Mouse (Mus musculus): Measurements from ENCODE around the gene Vmn1r1. TPM values are rescaled to one million over a fixed set of nuclear protein-coding genes. Genes with fewer than 3 reads are reported as not detected.

Gene Vmn1r1
- polyA plus RNA-seq, 1 experiment from 2014 or later: not detected

GRCm38 (mm10) chr1:182157734-182158133, 6.6 kb downstream of the Vmn1r1 start:
- no peak overlapping the region for H3K4me2 ChIP-seq
- WGBS: 60% methylated on average over 4 of the region's 4 CpGs
- ATAC-seq (ENCODE audit: low read depth): no peak
- H3K4me1 ChIP-seq (replicated peaks): no peaks in the 10 kb centered on the region
- no peak overlapping the region for H3K9ac ChIP-seq
- no peaks in the 10 kb centered on the region for H3K9me3 ChIP-seq
- no peak overlapping the region for H3K27ac ChIP-seq (replicated peaks)
- no peaks in the 10 kb centered on the region for H3K36me3 ChIP-seq
- H3K27me3 ChIP-seq: no peaks in the 10 kb centered on the region
- no peak overlapping the region for H3K4me3 ChIP-seq

GRCm38 (mm10) chr1:182149966-182150365, 14.3 kb downstream of the Vmn1r1 start:
- 87% methylated on average over 2 of the region's 2 CpGs for WGBS
- ATAC-seq (ENCODE audit: low read depth): no peak

GRCm38 (mm10) chr1:182148864-182149514, 15.3 kb downstream of the Vmn1r1 start:
- Histone ChIP-seq H3K4me2 (no peak overlapping the region), H3K36me3 (no peaks in the 10 kb centered on the region), H3K4me1 (replicated peaks) (no peaks in the 10 kb centered on the region), H3K9me3 (no peaks in the 10 kb centered on the region), H3K4me3 (no peak overlapping the region), H3K9ac (no peak overlapping the region), H3K27ac (replicated peaks) (no peak overlapping the region), H3K27me3 (no peaks in the 10 kb centered on the region)
- 86% methylated on average over 7 of the region's 7 CpGs for WGBS
- no peak for ATAC-seq (ENCODE audit: low read depth)

More at GRCm38 (mm10) chr1:182149966-182150365, 14.3 kb downstream of the Vmn1r1 start:
- H3K9me3 ChIP-seq: no peaks in the 10 kb centered on the region
- no peak overlapping the region for H3K27ac ChIP-seq (replicated peaks)
- no peaks in the 10 kb centered on the region for H3K27me3 ChIP-seq
- H3K4me2 ChIP-seq: no peak overlapping the region
- H3K4me3 ChIP-seq: no peak overlapping the region
- H3K4me1 ChIP-seq (replicated peaks): no peaks in the 10 kb centered on the region
- no peak overlapping the region for H3K9ac ChIP-seq
- no peaks in the 10 kb centered on the region for H3K36me3 ChIP-seq

GRCm38 (mm10) chr1:182145546-182145945, 18.7 kb downstream of the Vmn1r1 start:
- Histone ChIP-seq H3K9ac (no peak overlapping the region), H3K4me3 (no peak overlapping the region), H3K36me3 (no peaks in the 10 kb centered on the region), H3K27ac (replicated peaks) (no peak overlapping the region), H3K4me2 (no peak overlapping the region), H3K9me3 (no peaks in the 10 kb centered on the region), H3K27me3 (no peaks in the 10 kb centered on the region), H3K4me1 (replicated peaks) (no peaks in the 10 kb centered on the region)
- WGBS: 46% methylated on average over 5 of the region's 5 CpGs
- ATAC-seq (ENCODE audit: low read depth): no peak

GRCm38 (mm10) chr1:182143288-182143687, 21.0 kb downstream of the Vmn1r1 start:
- H3K4me3 ChIP-seq: no peak overlapping the region
- H3K4me2 ChIP-seq: no peak overlapping the region
- H3K36me3 ChIP-seq: no peaks in the 10 kb centered on the region
- ATAC-seq (ENCODE audit: low read depth): no peak
- H3K4me1 ChIP-seq (replicated peaks): no peaks in the 10 kb centered on the region
- H3K9ac ChIP-seq: no peak overlapping the region
- no peaks in the 10 kb centered on the region for H3K9me3 ChIP-seq
- no peaks in the 10 kb centered on the region for H3K27me3 ChIP-seq
- no peak overlapping the region for H3K27ac ChIP-seq (replicated peaks)
- 72% methylated on average over 8 of the region's 8 CpGs for WGBS

- Histone ChIP-seq H3K9ac (no peak overlapping the region), H3K9me3 (no peaks in the 10 kb centered on the region), H3K4me2 (no peak overlapping the region), H3K27me3 (no peaks in the 10 kb centered on the region), H3K4me3 (no peak overlapping the region), H3K27ac (replicated peaks) (no peak overlapping the region), H3K4me1 (replicated peaks) (peaks cover 3% of the 10 kb centered on the region; the same call in 1 of the 2 replicates), H3K36me3 (no peaks in the 10 kb centered on the region)
- 95% methylated on average over 13 of the region's 13 CpGs for WGBS
- no peak for ATAC-seq (ENCODE audit: low read depth)
Observed at GRCm38 (mm10) chr1:182142725-182143124, 21.6 kb downstream of the Vmn1r1 start.

- peaks cover 12% of the 10 kb centered on the region for H3K4me1 ChIP-seq (replicated peaks)
- H3K9ac ChIP-seq: no peak overlapping the region
- no peaks in the 10 kb centered on the region for H3K36me3 ChIP-seq
- H3K9me3 ChIP-seq: no peaks in the 10 kb centered on the region
- H3K27ac ChIP-seq (replicated peaks): no peak overlapping the region
- H3K4me3 ChIP-seq: no peak overlapping the region
- WGBS: 4% methylated on average over 6 of the region's 6 CpGs
- no peaks in the 10 kb centered on the region for H3K27me3 ChIP-seq
- peak; percentile 79; the same call in 1 of the 2 replicates for ATAC-seq (ENCODE audit: low read depth)
- H3K4me2 ChIP-seq: no peak overlapping the region
Observed at GRCm38 (mm10) chr1:182140370-182140769, 23.9 kb downstream of the Vmn1r1 start.

- no peak overlapping the region for H3K4me2 ChIP-seq
- no peak overlapping the region for H3K9ac ChIP-seq
- H3K27ac ChIP-seq (replicated peaks): no peak overlapping the region
- H3K36me3 ChIP-seq: no peaks in the 10 kb centered on the region
- H3K4me1 ChIP-seq (replicated peaks): peaks cover 12% of the 10 kb centered on the region
- no peaks in the 10 kb centered on the region for H3K9me3 ChIP-seq
- no peak overlapping the region for H3K4me3 ChIP-seq
- no peaks in the 10 kb centered on the region for H3K27me3 ChIP-seq
- no peak for ATAC-seq (ENCODE audit: low read depth)
- 41% methylated on average over 9 of the region's 9 CpGs for WGBS
Observed at GRCm38 (mm10) chr1:182139937-182140336, 24.3 kb downstream of the Vmn1r1 start.

GRCm38 (mm10) chr1:182138172-182138571, 26.1 kb downstream of the Vmn1r1 start:
- no peak overlapping the region for H3K9ac ChIP-seq
- no peak overlapping the region for H3K4me2 ChIP-seq
- H3K27ac ChIP-seq (replicated peaks): no peak overlapping the region
- H3K4me3 ChIP-seq: no peak overlapping the region
- no peak for ATAC-seq (ENCODE audit: low read depth)
- H3K4me1 ChIP-seq (replicated peaks): peaks cover 12% of the 10 kb centered on the region
- no peaks in the 10 kb centered on the region for H3K27me3 ChIP-seq
- no peaks in the 10 kb centered on the region for H3K9me3 ChIP-seq
- H3K36me3 ChIP-seq: no peaks in the 10 kb centered on the region
- 64% methylated on average over 8 of the region's 8 CpGs for WGBS

GRCm38 (mm10) chr1:182137204-182138125, 26.8 kb downstream of the Vmn1r1 start:
- no peak for ATAC-seq (ENCODE audit: low read depth)
- Histone ChIP-seq H3K9ac (no peak overlapping the region), H3K27ac (replicated peaks) (no peak overlapping the region), H3K36me3 (peaks cover 6% of the 10 kb centered on the region), H3K4me1 (replicated peaks) (peaks cover 12% of the 10 kb centered on the region), H3K4me3 (no peak overlapping the region), H3K9me3 (no peaks in the 10 kb centered on the region), H3K27me3 (no peaks in the 10 kb centered on the region), H3K4me2 (peak overlapping the region; percentile 21; the same call in 1 of the 2 replicates)
- 61% methylated on average over 28 of the region's 28 CpGs for WGBS

GRCm38 (mm10) chr1:182130830-182131229, 33.5 kb downstream of the Vmn1r1 start:
- H3K27me3 ChIP-seq: no peaks in the 10 kb centered on the region
- no peaks in the 10 kb centered on the region for H3K9me3 ChIP-seq
- no peak overlapping the region for H3K9ac ChIP-seq
- H3K36me3 ChIP-seq: peaks cover 34% of the 10 kb centered on the region
- H3K27ac ChIP-seq (replicated peaks): no peak overlapping the region
- no peak overlapping the region for H3K4me2 ChIP-seq
- no peak for ATAC-seq (ENCODE audit: low read depth)
- no peak overlapping the region for H3K4me3 ChIP-seq
- peaks cover 15% of the 10 kb centered on the region for H3K4me1 ChIP-seq (replicated peaks)
- WGBS: 50% methylated on average over 2 of the region's 2 CpGs

GRCm38 (mm10) chr1:182124924-182125368, 39.3 kb downstream of the Vmn1r1 start:
- peaks cover 15% of the 10 kb centered on the region for H3K36me3 ChIP-seq
- H3K4me3 ChIP-seq: peak overlapping the region; percentile 86
- H3K27ac ChIP-seq (replicated peaks): peak overlapping the region; percentile 86
- no peaks in the 10 kb centered on the region for H3K9me3 ChIP-seq
- peak overlapping the region; percentile 82 for H3K9ac ChIP-seq
- H3K4me2 ChIP-seq: peak overlapping the region; percentile 78
- peak; percentile 98 for ATAC-seq (ENCODE audit: low read depth)
- WGBS: under 1% methylated on average over 33 of the region's 33 CpGs
- H3K4me1 ChIP-seq (replicated peaks): peaks cover 25% of the 10 kb centered on the region
- H3K27me3 ChIP-seq: no peaks in the 10 kb centered on the region

All from neural tube, embryonic 13.5 days (tissue).